Comparison of ENCODE assay signal across 32 mouse cellular contexts in the genomic region with DNA sequence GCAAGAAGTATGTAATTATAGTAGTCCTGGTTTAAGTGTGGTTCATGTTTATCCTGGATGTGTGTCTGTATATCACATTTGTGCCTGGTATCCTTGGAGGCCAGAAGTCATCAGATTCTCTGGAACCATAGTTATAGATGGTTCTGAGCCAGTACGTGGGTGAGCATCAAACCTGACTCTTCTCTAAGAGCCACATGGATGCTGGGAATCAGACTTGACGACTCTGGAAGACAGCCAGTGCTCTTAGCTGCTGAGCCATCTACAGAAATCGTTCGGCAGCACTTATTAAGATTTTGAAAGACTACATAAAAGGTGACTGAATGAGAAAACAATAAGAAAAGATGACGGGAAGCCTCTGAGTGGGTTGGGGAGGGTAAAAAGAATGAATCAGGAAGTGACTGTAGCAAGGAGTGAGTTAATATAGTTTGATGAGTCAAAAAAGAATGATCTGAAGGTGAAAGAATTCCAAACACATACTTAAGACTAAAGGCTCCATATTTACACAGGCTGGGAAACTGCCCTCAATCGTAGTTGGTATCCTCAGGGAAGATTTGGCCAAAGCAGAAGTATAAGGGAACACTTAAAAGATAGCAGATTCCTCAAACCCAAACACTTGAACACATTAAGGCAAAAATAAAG. TPM values are rescaled to one million over a fixed set of nuclear protein-coding genes. Genes with fewer than 3 reads are reported as not detected.
DNase-seq lines count a peak whose midpoint lies in the region; ATAC-seq and TF ChIP-seq lines count a peak whose summit lies in the region.
"Had no signal": no experiment of that assay in that cellular context is flagged by ENCODE, and none has a peak within 500 bp of the region (broad histone marks: within the 10 kb centered on the region; RNA-seq: fewer than 3 reads in every experiment).

No protein-coding gene starts in this region.

- H3K27ac ChIP-seq in lung, postnatal 0 days (ENCODE audit: low read length), result no peak overlapping the region
- no peak overlapping the region for H3K27ac ChIP-seq in forebrain, embryonic 13.5 days
- H3K27ac ChIP-seq: embryonic facial prominence, embryonic 13.5 days; gastrocnemius, adult 2 months; heart, embryonic 10.5 days; hindbrain, embryonic 14.5 days; kidney, postnatal 0 days; limb, embryonic 13.5 days; liver, embryonic 14.5 days; lung, embryonic 15.5 days; midbrain, embryonic 15.5 days; neural tube, embryonic 15.5 days; stomach, embryonic 15.5 days had no signal

- no peaks in the 10 kb centered on the region for H3K36me3 ChIP-seq in lung, postnatal 0 days (ENCODE audit: insufficient read depth, low read length)
- no peaks in the 10 kb centered on the region for H3K36me3 ChIP-seq in forebrain, embryonic 13.5 days (ENCODE audit: poor library complexity, severe bottlenecking)
- H3K36me3 ChIP-seq: embryonic facial prominence, embryonic 13.5 days; lung, embryonic 15.5 days; midbrain, embryonic 15.5 days; neural tube, embryonic 15.5 days; stomach, embryonic 15.5 days had no signal

- H3K27me3 ChIP-seq in lung, postnatal 0 days (replicated peaks; ENCODE audit: insufficient read depth, low read length), result no peaks in the 10 kb centered on the region
- H3K27me3 ChIP-seq in forebrain, embryonic 13.5 days, result no peaks in the 10 kb centered on the region
- H3K27me3 ChIP-seq: embryonic facial prominence, embryonic 13.5 days; limb, embryonic 13.5 days; lung, embryonic 15.5 days; midbrain, embryonic 15.5 days; neural tube, embryonic 15.5 days; stomach, embryonic 15.5 days had no signal

- 40% methylated on average over 6 of the region's 6 CpGs for WGBS in lung, postnatal 0 days
- WGBS in forebrain, embryonic 13.5 days, result 84% methylated on average over 6 of the region's 6 CpGs

- H3K4me1 ChIP-seq in lung, postnatal 0 days (ENCODE audit: insufficient read depth, low read depth, low read length), result no peaks in the 10 kb centered on the region
- H3K4me1 ChIP-seq in forebrain, embryonic 13.5 days, result no peaks in the 10 kb centered on the region
- H3K4me1 ChIP-seq: embryonic facial prominence, embryonic 13.5 days; heart, embryonic 10.5 days; limb, embryonic 13.5 days; lung, embryonic 15.5 days; midbrain, embryonic 15.5 days; neural tube, embryonic 15.5 days; stomach, embryonic 15.5 days had no signal

- H3K9me3 ChIP-seq in lung, postnatal 0 days (ENCODE audit: low read length), result no peaks in the 10 kb centered on the region
- H3K9me3 ChIP-seq in forebrain, embryonic 13.5 days (replicated peaks), result no peaks in the 10 kb centered on the region
- H3K9me3 ChIP-seq: embryonic facial prominence, embryonic 13.5 days; heart, embryonic 10.5 days; limb, embryonic 13.5 days; lung, embryonic 15.5 days; midbrain, embryonic 15.5 days; neural tube, embryonic 15.5 days; stomach, embryonic 15.5 days had no signal

- no peak for ATAC-seq in lung, postnatal 0 days
- no peak for ATAC-seq in forebrain, embryonic 13.5 days
- ATAC-seq: forebrain, embryonic 14.5 days; inflammation-experienced regulatory T-cells, adult 6 months; midbrain, embryonic 15.5 days had no signal

- H3K9ac ChIP-seq in lung, postnatal 0 days (replicated peaks; ENCODE audit: low read depth), result no peak overlapping the region
- H3K9ac ChIP-seq in forebrain, embryonic 13.5 days, result no peak overlapping the region
- H3K9ac ChIP-seq: embryonic facial prominence, embryonic 13.5 days; hindbrain, embryonic 14.5 days; limb, embryonic 13.5 days; liver, embryonic 14.5 days; lung, embryonic 15.5 days; midbrain, embryonic 15.5 days; neural tube, embryonic 15.5 days; stomach, embryonic 15.5 days had no signal

- no peak for TF ChIP-seq CTCF in lung, postnatal 0 days (IDR thresholded peaks at IDR 0.05)

- no peak for TF ChIP-seq EP300 in lung, postnatal 0 days (IDR thresholded peaks at IDR 0.05)

- no peak overlapping the region for H3K4me2 ChIP-seq in lung, postnatal 0 days (replicated peaks; ENCODE audit: low read depth, low read length)
- no peak overlapping the region for H3K4me2 ChIP-seq in forebrain, embryonic 13.5 days
- H3K4me2 ChIP-seq: embryonic facial prominence, embryonic 13.5 days; hindbrain, embryonic 14.5 days; limb, embryonic 13.5 days; lung, embryonic 15.5 days; midbrain, embryonic 15.5 days; neural tube, embryonic 15.5 days; stomach, embryonic 15.5 days had no signal

- peak; percentile 27 to 65 for DNase-seq in layer of hippocampus, adult 18-20 months (ENCODE audit: low spot score in 2 of 2)
- no peak for DNase-seq in layer of hippocampus, adult 8-10 months (ENCODE audit: low spot score in 2 of 2)
- peak; percentile 14 for DNase-seq in lung, postnatal 0 days (ENCODE audit: low spot score)
- DNase-seq in lung, adult 18-20 months, result no peak
- peak; percentile 34 for DNase-seq in 3T3-L1 (ENCODE audit: low read depth, low spot score)
- DNase-seq in brain, adult 2 months (ENCODE audit: low read depth, low spot score), result peak; percentile 75
- no peak for DNase-seq in kidney, adult 8-10 months
- DNase-seq: adrenal gland, postnatal 14 days; cerebellum, adult 8-10 months; cerebellum, postnatal 36 days; embryo, embryonic 11 days; gastrocnemius, adult 2 months; heart, postnatal 4 days; kidney, adult 18-20 months; lung, postnatal 4 days; right cerebral cortex, postnatal 14 days; thymus, adult 18-20 months; thymus, postnatal 4 days had no signal

- no peak overlapping the region for H3K4me3 ChIP-seq in lung, postnatal 0 days (ENCODE audit: low read depth, low read length)
- H3K4me3 ChIP-seq in forebrain, embryonic 13.5 days, result no peak overlapping the region
- H3K4me3 ChIP-seq: embryonic facial prominence, embryonic 13.5 days; gastrocnemius, adult 2 months; heart, embryonic 10.5 days; limb, embryonic 13.5 days; lung, embryonic 15.5 days; midbrain, embryonic 15.5 days; neural tube, embryonic 15.5 days; stomach, embryonic 15.5 days had no signal

RNA-seq across cellular contexts. Expression of a gene that starts 10.0 kb away (rescaled TPM):
- 1 to 10 TPM; 2.8 to 3.0 TPM for total RNA-seq in layer of hippocampus, adult 18-20 months (2021)
- total RNA-seq in layer of hippocampus, adult 8-10 months (2022), result 1 to 10 TPM; 3.1 to 3.7 (median 3.2) TPM
- polyA plus RNA-seq in lung, postnatal 0 days (2015; fragmentation: Nextera tagmentation; extraction: Ambion mirVana), result 8.7 and 9.3 TPM in 2 replicates
- polyA plus RNA-seq in forebrain, embryonic 13.5 days (2015; fragmentation: Nextera tagmentation; extraction: Ambion mirVana), result 2.3 and 3.3 TPM in 2 replicates
- total RNA-seq: megakaryocyte-erythroid progenitor cell, adult 5-6 weeks had no signal

RNA-seq across cellular contexts. Expression of a gene that starts 10.3 kb away (rescaled TPM):
- total RNA-seq in layer of hippocampus, adult 18-20 months (2021), result 10 to 100 TPM; 14.5 to 16.2 TPM
- total RNA-seq in layer of hippocampus, adult 8-10 months (2022), result 10 to 100 TPM; 14.0 to 20.0 (median 17.9) TPM
- polyA plus RNA-seq in lung, postnatal 0 days (2015; fragmentation: Nextera tagmentation; extraction: Ambion mirVana), result 36.8 and 38.1 TPM in 2 replicates
- 48.6 and 51.7 TPM in 2 replicates for polyA plus RNA-seq in forebrain, embryonic 13.5 days (2015; fragmentation: Nextera tagmentation; extraction: Ambion mirVana)

Comparison
In these comparisons a context has a peak if more than half of its experiments do, and no peak if none do; other contexts are left out.
1. DNase-seq: peak in layer of hippocampus, adult 18-20 months (2 of 2), lung, postnatal 0 days (single experiment), 3T3-L1 (single experiment) and brain, adult 2 months (single experiment); none in layer of hippocampus, adult 8-10 months (0 of 2), lung, adult 18-20 months (0 of 2) and kidney, adult 8-10 months (0 of 2).